Mouse (Mus musculus): ENCODE data around the gene Sf3a2.
"Not testable (repeated sequence)": the region's sequence is repeated elsewhere in the genome, so short reads cannot be mapped to it uniquely, and the experiment has no call there.

Gene Sf3a2

DNA sequence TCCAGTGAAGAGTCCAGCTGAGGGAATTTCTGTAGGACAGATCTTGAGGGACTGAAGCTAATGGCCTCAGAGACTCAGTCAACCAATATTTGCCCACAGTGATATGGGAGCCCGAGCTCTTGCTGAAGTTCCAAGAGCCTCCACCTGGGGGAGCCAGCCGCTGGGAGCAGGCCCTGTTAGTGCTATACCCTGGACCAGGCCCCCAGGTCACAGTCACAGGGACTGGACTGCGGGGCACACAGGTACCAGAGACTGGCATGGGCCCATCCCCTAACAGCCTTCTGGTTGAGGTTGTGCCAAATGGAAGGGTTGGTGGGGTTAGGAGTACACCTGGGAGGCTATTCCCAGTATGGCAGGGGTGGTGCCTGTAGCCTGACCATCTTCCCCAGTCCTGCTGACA is 7.9 kb downstream of the Sf3a2 start:
- DNase-seq = peak; percentile 83

- no peak for DNase-seq
Observed at GRCm38 (mm10) chr10:80806341-80807056, 8.5 kb downstream of the Sf3a2 start.

GRCm38 (mm10) chr10:80807057-80807627 is 9.1 kb downstream of the Sf3a2 start:
- peak; percentile 77 for DNase-seq

DNA sequence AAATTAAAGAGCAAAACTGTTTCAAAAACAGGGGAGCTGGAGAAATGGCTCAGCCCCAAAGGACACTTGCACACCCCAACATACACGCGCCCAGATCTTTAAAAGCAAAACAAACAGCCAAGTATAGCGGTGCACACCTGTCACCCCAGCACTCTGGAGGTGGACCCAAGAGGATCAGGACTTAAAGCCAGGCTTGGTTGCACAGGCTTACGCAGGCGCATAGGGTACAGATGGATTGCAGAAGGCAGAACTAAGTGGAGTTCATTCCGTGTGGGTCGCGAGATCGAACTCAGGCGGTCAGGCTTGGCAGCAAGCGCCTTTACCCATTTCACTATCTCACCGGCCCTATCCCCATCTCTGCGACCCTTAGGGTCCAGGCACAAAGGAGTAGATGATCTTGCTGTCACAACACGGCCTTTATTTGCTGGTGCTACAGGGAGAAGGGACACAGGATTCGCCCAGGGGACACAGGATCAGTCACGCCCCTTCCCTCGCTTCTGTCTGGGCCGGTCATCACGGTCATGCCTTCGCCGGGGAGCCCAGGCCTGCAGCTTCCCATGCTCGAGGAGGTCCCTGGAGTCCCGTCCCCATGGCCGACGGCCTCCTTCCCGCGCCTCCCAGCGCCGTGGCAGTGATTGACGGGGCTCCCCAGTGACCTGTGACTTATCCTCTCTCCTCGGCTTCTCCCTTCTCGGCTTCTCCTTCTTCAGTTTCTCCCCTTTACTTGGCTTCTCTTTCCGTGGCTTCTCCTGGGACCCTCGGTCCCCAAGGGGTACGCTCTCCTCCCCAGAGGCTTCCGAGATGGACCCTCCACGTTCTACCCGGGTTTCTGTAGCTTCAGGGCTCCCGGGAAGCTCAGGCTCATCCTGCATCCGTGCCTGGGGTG is 10.3 kb downstream of the Sf3a2 start:
- no peak for DNase-seq

DNA sequence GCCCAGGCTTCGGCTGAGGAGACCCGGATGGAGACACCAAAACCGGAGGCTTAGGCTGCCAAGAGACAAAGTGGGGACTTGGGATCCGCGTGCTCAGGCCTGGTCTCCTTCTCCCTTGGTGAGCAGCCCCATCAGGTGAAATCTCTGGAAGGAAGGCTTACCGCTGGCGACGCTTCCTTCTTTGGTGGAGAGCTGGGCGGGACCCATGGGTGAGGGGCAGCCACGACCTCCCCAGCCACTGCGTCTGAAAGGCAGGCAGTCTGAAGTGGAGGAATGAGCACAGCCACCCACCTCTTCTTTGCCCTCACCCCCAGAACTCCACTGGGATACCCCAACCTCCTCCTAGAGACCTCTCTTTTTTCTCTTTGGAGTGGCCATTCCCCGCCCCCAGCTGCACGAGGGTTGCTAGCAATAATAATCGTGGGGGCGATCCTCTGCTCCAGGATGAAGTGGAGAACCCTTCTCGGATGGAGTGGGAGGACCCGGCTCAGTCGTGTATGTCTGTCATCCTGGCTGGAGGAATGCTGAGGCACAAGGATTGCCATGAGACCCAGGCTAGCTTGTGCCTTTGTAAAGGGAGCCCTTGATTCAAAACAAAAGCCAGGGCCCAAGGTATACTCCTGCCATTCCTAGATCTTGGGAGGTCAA is 11.1 kb downstream of the Sf3a2 start:
- no peak for DNase-seq

- DNase-seq = no peak
Observed at GRCm38 (mm10) chr10:80810084-80810483, 12.1 kb downstream of the Sf3a2 start.

GRCm38 (mm10) chr10:80812391-80813041 is 14.5 kb downstream of the Sf3a2 start:
- no peak for DNase-seq

DNA sequence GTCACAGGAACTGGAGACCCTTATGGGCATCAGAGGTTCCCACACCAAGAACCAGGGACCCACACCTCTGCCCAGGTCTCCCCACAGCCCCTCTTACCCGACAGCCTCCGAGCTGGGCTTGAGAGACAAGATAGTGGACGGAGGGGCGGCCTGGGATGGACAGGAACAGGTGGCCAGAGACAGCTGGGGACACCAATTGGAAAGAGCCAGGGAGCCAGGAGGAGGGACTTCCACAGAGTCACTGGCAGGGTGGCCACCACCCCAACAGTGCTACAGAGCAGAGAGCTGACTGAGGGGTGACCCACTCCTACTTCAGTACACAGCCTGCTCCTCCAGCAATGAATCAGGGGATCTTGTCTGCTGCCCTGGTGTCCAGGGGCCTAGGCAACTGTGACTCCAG is 15.4 kb downstream of the Sf3a2 start, which contains the start of gene Jsrp1:
Gene Jsrp1 (minus strand): TSS at position 133 of the 400 bp plus-strand sequence.
- no peak for DNase-seq

DNA sequence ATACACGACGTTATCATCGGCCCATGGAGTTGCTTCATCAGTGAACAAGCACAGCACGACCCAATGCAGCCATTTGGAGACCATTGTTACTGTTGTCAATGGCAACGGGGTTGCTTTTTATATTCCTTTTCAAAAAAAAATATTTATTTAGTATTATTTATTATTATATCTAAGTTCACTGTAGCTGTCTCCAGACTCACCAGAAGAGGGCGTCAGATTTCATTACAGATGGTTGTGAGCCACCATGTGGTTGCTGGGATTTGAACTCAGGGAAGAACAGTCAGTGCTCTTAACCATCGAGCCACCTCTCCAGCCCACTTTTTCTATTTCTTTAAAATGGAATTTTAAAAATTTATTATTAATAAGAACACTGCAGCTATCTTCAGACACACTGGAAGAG is 16.8 kb downstream of the Sf3a2 start:
- DNase-seq = no peak

GRCm38 (mm10) chr10:80816303-80816702 is 18.3 kb downstream of the Sf3a2 start:
- not testable (repeated sequence) for DNase-seq

DNA sequence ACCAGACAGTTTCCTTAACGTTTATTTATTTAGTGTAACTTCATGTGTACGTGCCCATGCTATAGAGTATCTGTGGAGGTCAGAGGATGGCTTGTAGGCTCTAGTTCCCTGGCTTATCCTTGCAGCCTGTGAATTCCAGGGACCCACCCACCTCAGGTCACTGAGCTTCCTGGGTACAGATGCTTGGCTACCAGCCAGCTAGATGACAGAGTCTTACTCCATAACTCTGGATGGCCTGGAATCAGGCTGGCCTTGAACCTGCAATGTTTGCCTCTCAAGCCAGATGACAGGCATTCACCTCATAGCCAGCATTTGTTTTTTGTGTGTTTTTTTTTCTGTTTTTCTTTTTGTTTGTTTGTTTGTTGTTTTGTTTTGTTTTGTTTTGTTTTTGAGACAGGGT is 19.2 kb downstream of the Sf3a2 start:
- DNase-seq = no peak

DNA sequence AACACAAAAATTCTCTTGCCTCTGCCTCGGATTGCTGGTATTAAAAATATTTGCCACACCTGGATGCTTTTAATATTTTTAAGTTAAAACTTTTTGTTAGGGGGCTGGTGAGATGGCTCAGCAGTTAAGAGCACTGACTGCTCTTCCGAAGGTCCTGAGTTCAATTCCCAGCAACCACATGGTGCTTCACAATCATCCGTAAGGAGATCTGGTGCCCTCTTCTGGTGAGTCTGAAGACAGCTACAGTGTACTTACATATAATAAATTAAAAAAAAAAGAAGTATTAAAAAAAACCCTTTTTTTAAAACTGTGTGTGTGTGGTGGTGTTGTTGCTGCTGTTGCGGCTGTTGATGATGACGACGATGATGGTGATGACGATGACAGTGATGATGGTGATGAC is 20.0 kb downstream of the Sf3a2 start:
- not testable (repeated sequence) for DNase-seq

DNA sequence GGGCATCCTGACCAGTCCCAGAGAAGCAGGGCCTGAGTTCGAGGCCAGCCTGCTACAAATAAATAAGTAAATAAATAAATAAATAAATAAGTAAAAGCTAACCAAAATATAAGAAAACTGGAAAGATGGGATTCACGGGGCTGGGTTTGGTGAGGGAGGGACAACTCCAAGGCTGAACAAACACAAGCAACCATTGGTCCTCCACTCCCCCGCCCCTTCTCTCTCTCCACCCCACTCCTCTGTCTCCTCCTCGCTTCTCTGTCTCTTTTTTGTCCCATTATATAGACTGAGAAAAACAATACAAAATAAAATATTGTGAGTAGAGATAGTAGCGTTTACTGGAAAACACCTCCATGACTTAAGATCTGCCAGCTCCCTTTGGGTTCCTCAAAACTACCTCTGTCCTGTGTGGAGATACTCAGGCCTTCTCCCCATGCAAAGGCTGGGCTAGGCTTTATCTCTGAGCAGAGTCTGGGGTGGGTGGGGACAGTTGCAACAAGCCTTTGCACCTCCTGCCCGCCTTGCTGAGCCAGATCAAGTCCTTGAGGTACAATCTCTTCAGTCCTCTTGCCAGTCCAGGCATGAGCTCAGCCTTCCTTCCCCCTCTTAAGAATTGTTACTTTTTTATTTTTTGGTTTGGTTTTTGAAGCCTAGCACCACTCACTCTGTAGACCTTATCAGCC is 20.7 kb downstream of the Sf3a2 start:
- DNase-seq = no peak

DNA sequence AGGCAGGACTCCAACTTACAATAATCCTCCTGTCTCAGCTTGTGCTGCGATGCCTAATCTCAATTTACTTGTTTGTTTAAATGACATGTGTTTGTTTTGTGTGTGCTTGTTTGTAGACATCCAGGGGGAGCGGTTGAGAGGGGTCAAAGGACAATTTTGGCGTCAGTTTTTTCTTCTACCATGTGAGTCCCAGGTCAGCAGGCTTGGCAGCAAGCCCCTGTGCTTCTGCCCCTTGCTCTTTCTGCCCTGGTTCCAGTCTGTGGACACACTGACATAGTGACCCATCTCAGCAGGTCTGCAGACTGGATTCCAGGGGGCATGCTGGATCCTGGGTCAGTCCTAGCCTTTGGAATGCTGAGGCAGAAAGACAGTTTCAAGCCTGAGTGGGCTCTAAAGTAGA is 21.4 kb downstream of the Sf3a2 start:
- DNase-seq = no peak

- no peak for DNase-seq
Observed at GRCm38 (mm10) chr10:80821991-80822390, 24.0 kb downstream of the Sf3a2 start.

DNA sequence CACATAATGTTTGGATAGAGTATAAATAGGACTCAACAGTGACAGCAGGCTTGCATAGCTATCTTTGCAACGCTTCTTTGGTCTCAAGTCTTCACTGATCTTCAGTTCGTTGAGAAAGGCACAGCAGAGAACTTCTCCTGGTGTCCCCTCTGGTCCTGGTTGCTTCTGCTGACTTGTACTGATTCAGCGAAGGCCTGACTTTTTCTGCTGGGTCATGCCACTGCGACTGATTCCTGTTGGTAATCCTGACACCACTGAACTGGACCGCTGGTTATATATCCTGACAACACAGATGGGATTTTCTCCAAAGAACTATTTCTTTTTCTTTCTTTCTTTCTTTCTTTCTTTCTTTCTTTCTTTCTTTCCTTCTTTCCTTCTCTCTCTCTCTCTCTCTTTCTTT is 24.5 kb downstream of the Sf3a2 start:
- DNase-seq = no peak

GRCm38 (mm10) chr10:80823316-80823715 is 25.3 kb downstream of the Sf3a2 start:
- no peak for DNase-seq

GRCm38 (mm10) chr10:80823847-80824643 is 26.0 kb downstream of the Sf3a2 start:
- DNase-seq = no peak

GRCm38 (mm10) chr10:80824827-80825226 is 26.8 kb downstream of the Sf3a2 start:
- no peak for DNase-seq

GRCm38 (mm10) chr10:80826151-80827062 is 28.4 kb downstream of the Sf3a2 start, which contains the start of gene Oaz1:
TSS of gene Oaz1 (plus strand) at chr10:80826656.
- DNase-seq = peak; percentile 98

Data from right cerebral cortex, postnatal 4 days (tissue).